Mouse (Mus musculus): Measurements from ENCODE around the gene Dse.

Dse gene

DNA sequence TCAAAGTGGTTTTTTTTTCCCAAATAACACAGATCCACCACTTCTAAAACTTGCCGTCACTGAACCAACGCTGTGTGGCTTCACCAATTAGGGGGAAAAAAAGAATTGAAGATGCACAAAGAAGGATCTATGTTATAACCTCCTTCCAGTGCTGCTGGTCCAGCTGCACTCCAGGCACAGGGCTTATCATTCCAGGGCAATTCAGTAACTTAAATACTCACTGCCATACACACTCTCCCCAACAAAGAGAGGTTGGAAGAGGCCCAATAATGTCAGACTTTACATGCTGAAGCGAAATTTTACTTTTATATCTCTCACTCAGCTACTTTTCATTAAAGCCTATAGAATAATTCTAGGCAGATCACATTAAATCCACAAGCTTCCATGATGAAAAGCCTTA is 8.9 kb downstream of the Dse start:
- DNase-seq (ENCODE audit: low read depth, low spot score): no peak

DNA sequence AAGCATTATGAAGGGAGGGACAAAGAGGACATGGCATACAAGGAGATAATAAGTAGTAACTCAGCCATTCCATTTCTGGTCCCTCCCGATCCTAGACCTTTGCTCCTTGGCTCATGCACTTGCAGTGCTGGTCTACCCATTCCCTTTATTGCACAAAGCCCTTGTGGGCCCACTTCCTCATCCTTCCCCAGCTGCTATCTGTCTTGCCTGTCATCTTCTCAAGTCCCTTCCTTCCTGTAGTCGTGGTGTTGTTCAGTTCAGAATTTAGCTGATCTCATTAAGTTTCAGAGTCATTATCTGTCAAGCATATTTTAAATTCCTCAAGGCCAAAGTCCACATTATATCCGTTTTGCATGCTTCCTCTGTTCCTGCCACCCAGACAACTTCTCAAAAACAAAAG is 9.5 kb downstream of the Dse start:
- no peak for DNase-seq (ENCODE audit: low read depth, low spot score)

DNA sequence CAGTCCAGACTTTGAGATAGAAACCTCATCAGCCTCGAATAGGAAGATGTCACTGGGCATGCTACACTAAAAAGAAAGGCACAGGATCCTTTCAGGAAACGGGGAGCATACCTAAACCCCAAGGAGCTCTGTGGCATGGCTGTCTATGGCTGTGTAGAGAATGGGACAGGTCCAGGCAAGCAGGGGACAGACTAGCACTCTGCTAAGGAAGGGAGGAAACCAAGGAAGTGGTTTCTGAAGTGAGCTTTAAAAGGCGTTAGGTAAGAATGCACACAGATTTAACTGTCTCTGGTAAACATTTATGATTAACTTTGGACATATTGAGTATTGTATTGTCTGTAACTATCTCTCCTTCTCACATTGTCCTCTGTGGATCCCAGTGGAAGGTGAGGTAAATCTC is 10.2 kb downstream of the Dse start:
- DNase-seq (ENCODE audit: low read depth, low spot score): no peak

DNA sequence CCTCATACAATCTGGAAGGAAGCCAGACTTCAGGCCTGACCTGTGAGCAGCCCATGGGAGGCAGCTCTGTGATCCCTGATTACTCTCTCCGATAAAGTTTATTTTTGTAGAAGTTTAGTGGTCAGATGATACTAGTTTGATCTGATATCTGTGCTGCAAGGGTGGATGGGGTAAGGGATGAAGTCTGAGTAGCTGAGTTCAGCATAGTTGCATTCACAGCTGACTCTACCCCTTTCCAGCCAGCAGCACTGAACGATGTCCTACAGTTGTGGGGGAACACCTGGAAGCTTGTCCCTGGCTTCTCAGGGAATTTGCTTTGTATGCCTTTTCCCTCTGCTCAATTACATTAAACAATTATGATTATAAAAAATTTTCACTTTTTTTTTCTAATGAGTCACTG is 12.6 kb downstream of the Dse start:
- DNase-seq (ENCODE audit: low read depth, low spot score): no peak

DNA sequence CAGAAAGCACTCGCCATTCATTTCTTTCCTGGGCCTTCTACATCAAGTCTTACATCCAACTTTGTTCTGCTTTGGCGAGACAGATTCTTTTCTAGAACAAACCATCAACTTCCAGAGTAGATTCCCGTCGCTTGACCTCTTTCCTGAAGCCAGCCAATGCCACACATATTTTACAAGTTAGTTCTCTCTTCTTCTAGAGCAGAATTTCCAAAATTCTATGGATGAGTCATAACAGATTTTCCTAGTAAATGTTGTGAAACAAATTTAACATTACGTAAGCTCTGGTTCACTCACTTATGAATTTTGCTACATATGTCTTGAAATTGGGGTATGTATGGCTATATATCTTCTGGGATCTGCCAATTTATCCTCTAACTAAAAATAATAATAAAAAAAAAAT is 13.0 kb downstream of the Dse start:
- no peak for DNase-seq (ENCODE audit: low read depth, low spot score)

DNA sequence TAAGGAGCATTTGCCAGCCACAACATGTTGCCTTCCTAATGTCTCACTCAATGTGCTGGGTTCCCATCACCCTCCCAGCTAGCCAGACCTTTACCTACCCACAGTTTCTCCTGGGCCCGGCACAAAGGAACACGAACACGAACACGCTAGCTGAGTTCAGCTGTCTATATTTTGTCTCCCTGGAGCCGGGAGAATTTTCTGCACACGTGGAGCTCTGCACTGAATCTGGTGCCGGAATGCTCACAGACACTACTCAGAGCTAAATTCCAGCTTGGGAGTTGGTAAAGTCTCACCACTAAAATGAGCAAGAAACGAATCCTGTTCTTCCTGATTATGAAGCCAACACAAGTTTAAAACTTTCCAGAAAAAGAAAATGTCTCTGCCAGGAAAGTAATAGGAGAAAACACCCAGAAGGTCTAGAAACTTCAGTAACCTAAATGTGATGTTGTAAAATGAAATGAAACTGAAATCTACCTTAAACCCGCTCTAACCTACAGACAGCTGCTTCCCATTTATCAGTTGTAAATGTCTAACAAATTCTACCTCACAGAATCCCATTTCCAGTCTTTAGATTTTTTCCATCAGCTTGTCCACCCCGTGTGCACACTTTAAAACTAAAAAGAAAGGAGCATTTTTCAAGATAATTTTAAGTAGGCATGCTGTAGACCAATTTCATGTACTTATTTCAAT is 20.8 kb downstream of the Dse start:
- no peak for DNase-seq (ENCODE audit: low read depth, low spot score)

DNA sequence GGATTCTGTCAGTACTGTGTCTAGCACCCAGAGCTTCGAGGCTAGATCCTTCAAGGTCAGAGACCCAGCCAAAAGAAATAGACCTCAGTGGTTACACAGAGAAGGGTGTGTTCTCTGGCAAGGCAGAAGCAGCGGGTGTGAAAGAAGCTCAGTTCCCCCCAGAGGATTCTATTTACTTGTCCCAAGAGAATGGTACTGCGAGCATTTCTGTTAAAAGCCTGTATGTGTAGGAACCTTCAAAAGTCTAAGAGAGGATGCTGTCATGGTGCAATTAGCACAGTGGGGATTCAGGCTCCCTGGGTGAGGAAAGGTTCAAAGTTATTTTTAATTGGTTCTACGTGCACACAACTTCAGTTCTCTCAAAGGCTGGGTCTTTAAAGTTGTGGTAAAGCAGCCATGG is 22.0 kb downstream of the Dse start:
- DNase-seq (ENCODE audit: low read depth, low spot score): peak; percentile 62

DNA sequence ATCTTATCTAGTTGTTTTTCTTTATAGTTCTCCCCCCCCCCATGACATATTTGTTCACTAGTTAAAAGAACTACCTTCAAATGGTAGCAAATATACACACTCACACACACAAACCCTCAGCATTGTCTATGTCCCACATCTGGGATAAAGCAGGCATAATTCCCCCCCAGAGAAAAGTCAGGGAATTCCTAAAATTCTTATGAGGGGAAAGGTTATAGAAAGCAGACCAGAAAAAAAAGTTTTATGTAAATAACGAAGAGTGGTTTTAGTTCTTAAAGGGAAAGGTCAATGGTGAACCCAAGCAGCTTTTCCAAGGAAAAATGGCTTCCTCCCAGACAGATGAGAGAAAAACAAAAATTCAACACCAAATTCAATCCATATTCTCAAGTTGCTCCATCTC is 22.6 kb downstream of the Dse start:
- no peak for DNase-seq (ENCODE audit: low read depth, low spot score)

DNA sequence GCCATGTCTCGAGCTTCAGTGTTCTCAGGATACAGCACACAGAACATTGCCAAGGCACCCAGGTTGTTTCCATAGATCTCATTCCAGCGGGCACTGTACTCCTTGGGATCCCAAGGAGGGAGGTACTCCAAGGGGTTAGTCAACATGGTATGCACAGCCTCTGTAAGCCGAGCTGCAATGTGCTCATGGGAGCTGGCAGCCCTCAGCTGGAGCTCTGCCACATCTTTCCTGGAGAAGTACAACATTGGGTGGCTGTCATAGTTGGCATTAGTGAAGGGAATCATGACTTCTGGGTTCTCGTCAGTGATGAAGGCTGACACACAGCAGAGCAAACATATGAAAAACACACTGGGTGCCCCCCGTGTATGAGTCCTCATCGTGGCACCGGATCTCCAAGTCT is 23.8 kb downstream of the Dse start:
- DNase-seq (ENCODE audit: low read depth, low spot score): no peak

DNA sequence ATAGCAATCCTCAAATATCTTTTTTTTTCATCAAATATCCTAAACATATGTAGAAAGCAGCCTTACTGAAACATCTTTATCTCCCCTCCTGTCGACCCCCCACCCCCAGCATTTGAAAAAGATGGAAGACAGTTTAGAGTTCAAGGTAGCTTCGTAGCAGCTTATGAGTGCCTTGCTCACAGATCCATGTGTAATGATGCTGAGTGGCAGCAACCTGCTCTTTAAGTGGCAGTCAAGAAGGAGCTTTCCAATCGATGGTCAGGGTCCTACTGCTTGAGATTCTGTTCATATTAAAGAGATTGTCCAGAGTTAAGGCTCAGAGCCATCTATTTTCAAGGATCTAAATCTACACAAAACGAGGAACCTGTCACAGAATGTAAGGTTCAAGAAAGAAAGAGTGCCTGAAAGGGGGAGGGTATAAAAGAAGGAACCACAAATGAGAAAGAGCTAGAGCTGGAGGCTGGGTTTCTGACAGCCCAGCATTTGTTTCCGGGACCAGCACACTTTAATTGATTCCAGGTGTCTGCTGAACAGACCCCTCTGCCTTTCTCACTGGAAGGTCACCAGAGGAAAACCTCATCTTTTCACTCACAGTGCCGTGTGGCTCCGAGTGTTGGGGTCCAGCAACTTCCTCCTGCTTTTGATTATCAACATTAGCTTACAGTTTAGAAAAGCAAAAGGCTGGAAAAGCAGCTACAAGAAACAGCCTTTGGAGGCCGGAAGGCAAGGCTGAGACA is 31.5 kb downstream of the Dse start:
- DNase-seq (ENCODE audit: low read depth, low spot score): no peak

DNA sequence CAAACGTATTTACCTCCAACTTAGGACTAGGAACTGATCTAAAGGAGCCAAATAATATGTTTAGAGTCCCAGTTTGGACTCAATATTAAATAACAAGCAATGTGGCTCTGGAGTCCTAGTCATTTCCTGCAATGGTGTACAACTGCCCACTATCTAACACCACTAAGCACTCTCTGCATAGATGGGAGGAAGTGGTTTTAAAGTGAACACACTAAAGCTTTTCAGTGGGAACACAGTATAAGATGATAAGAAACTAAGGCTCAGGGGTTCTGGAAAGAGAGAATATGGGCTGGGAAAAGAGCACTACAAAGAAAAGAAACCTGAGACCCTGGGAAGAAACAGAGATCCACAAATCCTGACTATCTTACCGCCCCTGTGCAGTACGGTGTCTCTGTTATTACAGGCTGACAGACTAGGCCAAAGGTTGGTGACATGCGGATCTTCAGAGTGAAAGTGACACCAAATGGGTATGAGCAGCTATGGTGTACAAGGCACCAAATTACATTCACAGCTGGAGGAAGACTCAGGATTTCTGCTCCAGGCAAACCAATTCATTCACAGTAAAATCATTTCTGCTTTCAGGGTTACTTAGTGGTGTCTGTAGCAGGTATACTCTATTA is 34.7 kb downstream of the Dse start:
- DNase-seq (ENCODE audit: low read depth, low spot score): no peak

DNA sequence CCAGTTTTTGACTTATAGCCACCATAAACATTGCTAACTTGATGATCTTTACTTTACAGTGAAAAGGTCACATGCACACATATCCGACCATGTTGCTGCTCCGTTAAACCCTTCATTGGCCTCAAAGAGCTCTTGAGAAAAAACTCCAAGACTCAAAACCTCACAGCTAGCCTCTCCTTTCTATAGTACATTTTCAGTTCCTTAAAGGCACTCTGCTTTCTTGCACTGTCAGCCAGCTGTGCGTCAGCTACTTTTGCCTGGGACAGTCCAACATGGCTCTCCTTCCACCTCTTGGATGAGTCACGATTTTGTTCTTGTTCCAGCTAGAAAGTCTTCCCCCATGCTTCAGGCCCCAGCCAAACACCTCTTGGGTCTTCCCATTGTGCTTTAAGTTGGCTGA is 35.9 kb downstream of the Dse start:
- DNase-seq (ENCODE audit: low read depth, low spot score): no peak

DNA sequence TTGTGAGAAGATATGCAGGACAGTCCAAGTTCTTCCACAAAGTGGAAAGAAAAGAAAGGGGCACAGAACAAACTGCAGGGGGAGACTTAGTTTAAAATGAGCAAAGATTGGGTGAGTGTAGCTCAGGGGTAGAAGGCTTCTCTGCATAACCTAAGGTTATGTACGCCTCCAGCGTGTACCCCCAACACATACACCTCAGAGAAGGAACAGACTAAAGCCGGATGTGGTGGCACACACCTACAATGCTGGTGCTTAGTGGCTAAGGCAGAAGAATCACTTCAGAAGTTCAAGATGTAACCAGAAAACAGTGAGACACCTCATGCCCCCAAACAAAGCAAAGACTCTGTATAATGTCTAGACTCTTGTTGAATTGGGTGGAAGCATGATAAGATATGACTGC is 36.3 kb downstream of the Dse start:
- no peak for DNase-seq (ENCODE audit: low read depth, low spot score)

DNA sequence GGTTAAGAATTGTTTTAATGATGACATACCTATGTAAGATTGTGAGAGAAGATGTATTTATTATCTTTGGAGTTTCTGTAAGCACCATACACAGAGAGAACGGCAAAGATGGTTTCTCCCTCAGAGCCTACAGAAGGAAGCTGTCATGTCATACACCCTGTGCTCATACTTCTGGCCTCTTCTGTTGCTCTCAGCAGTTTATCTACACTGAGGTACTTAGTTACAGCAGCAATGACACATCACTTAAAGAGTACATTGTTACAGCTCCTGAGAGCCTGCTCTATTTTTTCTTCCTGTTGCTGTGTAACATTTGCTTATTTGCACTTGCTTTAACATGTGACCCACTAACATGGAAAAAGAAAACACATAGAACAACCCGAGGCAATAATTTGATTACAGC is 40.5 kb downstream of the Dse start:
- DNase-seq (ENCODE audit: low read depth, low spot score): no peak

DNA sequence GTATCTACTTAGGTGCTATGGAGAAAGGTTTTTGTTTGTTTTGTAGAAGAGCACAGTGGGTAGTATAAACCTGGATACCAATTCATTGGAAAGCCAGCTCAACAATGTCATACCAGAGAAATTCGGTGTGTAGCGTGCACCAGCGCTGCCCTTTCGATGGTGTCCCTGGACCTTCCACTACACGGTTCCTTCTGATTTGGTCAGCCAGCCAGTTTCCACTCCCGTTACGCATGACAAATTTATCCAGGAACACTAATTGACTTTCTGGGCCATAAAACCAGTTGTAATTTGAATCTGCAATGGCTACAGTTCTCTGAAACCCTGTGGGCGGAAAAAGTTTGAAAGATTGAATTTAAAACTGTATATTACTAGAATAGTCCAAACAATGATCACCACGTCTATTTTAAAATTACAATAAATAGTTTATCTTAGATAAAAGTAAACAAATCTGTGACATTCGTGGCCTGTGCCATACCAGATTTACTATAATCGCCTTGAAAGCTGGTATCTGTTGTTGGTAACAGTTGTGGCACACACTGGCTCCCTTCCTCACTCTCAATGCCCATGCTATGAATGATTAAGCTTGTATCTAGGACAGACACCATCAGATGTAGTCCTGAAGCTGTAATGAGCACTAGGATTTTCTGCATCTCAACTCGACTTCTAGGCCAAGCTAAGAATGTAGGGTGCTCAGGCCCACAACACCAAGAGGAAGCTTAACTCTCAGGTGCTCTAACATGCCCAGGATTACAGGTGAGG is 51.5 kb downstream of the Dse start:
- no peak for DNase-seq (ENCODE audit: low read depth, low spot score)

DNA sequence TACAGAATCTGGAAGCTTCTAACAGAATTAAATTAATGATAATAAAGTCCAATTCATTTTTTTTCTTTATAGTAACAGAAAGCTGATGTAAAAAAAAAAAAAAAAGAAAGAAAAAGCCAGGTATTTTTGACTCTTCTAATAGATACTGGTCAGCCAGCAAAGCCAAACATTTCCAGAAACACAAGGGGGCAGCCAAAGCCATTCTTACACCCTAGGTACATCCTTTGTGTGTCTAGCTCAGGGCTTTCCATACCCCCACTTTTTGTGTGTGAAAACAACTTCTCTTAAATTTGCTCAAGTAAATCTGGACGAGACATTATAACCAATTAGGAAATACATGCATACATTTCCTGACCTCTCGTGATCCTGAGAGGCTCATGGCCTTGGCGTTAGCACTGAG is 55.7 kb downstream of the Dse start:
- DNase-seq (ENCODE audit: low read depth, low spot score): peak; percentile 47

DNA sequence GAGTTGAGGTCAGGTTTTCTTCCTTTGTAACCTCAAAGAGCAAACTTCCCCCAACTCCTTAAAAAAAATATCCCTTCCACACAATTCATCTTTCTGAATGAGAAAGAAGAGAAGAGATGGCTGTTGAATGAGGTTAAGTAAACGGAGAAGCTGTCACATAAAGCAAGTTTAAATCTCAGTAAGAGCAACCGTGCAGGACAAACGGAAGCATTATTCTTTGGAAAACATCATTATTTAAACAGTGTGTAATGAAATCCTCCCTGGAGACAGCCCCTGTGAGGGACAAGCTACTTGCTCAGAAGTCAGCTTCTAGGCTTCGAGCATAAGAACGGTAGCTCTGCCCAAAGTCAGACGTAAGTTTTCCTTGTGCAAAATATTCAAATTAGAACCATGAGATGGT is 57.1 kb downstream of the Dse start:
- no peak for DNase-seq (ENCODE audit: low read depth, low spot score)

DNA sequence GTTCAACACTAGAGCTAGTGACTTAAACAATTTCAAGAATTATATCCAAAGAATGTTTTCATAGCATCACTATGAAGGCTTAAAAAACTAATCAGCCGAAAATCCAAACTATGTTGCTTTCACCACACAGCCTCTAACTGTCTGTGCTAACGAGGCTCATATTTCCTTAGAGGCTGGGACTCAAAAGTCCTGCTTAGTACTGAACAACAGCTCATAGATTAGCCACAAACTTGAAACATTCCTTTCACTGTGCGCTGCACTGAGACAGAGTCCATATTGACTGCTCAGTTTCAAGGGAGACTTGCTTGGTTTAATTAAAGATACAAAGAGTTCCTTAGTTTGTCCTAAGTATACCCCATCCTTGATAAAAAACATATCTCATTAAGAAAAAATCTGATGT is 57.7 kb downstream of the Dse start:
- DNase-seq (ENCODE audit: low read depth, low spot score): no peak

DNA sequence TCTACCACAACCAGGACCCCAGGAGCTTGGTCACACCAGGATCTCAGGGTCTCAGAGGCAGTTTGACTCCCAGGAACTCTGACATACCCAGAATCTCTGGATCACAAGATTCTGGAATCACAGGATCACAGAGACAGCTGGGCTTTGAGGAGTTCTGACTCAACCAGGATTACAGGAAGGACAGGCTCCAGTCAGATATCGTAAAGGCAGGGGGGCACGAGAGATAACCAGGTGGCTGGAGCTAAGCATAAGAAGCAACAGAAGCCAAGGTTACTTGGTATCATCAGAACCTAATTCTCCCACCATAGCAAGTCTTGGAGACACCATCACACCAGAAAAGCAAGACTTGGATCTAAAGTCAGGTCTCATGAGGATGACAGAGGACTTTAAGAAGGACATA is 65.8 kb downstream of the Dse start:
- DNase-seq (ENCODE audit: low read depth, low spot score): no peak

DNA sequence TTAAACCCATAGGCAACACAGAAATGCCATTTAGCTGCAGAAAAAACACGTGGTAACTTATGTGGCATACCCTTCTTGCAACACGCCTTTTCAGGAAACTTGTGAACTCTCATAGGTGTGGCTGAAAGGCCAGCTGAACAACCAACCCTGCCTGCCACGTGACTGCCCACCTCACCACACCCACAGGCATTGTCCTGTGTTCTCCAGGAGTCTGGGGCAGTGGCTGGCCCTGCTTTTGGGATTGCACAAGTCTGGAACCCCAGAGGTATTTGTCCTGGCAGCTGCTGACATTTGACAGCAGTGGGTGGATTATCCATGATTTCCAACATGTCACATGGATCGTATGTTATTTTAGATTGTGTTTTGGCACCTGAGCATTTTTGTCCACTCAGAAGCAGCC is 67.7 kb downstream of the Dse start:
- DNase-seq (ENCODE audit: low read depth, low spot score): no peak

DNA sequence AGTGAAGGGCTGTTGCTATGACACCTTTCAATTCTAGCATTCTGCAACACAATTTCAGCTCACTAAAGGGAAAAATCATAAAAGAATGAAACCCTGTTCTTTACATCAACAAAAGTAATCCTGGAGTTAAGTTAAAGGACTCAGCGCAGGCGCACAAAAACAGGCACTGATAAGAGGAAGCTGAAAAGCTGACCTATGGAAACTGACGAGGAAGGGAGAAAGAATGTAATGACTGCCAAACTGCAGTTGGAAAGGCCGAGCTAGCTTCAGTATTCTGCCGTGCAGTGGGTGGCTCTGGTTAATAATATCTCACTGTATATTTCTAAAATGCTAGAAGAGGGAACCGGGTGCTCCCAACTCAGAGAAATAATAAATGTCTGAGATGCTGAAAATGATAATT is 69.5 kb downstream of the Dse start:
- DNase-seq (ENCODE audit: low read depth, low spot score): no peak

DNA sequence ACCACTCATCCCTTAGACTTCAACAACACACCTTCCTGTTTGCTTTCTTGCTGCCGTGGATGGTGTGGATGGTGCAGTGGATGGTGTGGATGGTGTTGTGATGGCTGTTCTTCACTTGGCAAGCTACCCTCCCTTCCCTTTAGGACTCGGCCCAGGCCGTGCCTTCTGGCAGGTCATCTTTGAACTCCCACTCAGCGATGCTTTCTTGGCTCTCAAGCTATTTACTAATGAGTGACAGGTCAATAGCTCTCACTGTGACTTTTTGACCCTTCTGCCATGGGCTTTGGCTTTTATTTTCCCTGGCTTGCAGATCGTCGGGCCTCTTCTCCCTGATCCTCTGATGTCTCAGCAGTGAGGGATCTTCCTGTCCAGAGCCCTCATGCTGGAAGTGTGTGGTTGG is 71.1 kb downstream of the Dse start:
- no peak for DNase-seq (ENCODE audit: low read depth, low spot score)

DNA sequence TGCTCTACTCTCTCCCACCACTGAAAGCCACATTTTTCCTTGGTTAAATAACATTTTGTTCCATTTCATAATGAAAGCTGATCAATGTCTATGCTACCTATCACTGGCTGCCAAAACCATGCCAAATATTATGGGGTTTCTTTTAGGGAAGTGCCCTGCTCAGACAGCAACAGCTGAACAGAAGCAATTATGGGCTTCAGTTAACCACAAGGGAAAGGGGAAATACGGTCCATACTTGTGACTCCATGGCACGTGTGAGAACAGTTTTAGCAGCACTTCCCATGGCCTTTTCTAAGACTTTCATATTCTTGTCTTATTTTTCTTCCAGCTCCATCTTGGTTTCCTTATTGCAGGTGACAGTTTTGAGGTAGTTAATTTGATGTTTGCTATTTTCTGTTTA is 76.2 kb downstream of the Dse start:
- no peak for DNase-seq (ENCODE audit: low read depth, low spot score)

All from R1 (cell line).